Comparison of ENCODE assay signal across 12 mouse cellular contexts in genomic region chr15:79893824-79894123, GRCm38 (mm10). TPM values are rescaled to one million over a fixed set of nuclear protein-coding genes. Genes with fewer than 3 reads are reported as not detected.
DNase-seq lines count a peak whose midpoint lies in the region; ATAC-seq and TF ChIP-seq lines count a peak whose summit lies in the region.
"Had no signal": no experiment of that assay in that cellular context is flagged by ENCODE, and none has a peak within 500 bp of the region (broad histone marks: within the 10 kb centered on the region; RNA-seq: fewer than 3 reads in every experiment).

No protein-coding gene starts in this region.

- H3K9ac ChIP-seq in heart, postnatal 0 days (replicated peaks; ENCODE audit: low read depth, low read length) = no peak overlapping the region
- peak overlapping the region; percentile 87 for H3K9ac ChIP-seq in liver, embryonic 13.5 days
- H3K9ac ChIP-seq in neural tube, embryonic 15.5 days (replicated peaks) = no peak overlapping the region

- peak overlapping the region; percentile 91 for H3K4me2 ChIP-seq in heart, postnatal 0 days (ENCODE audit: low read depth, low read length)
- peak overlapping the region; percentile 95 for H3K4me2 ChIP-seq in liver, embryonic 13.5 days
- H3K4me2 ChIP-seq in neural tube, embryonic 15.5 days = no peak overlapping the region

- H3K4me1 ChIP-seq in heart, postnatal 0 days (ENCODE audit: control insufficient read depth, insufficient read depth) = 0 out of 2 replicates have a peak, but pooled peaks cover 9% of the 10 kb centered on the region
- H3K4me1 ChIP-seq in liver, embryonic 13.5 days (replicated peaks) = peaks cover 67% of the 10 kb centered on the region
- peaks cover 7% of the 10 kb centered on the region for H3K4me1 ChIP-seq in neural tube, embryonic 15.5 days

- H3K4me3 ChIP-seq in heart, postnatal 0 days (ENCODE audit: low read depth, low read length) = peak overlapping the region; percentile 13; the same call in 1 of the 2 replicates
- H3K4me3 ChIP-seq in liver, embryonic 13.5 days (replicated peaks) = peak overlapping the region; percentile 71
- no peak overlapping the region for H3K4me3 ChIP-seq in neural tube, embryonic 15.5 days (replicated peaks)

- no peak for TF ChIP-seq CTCF in heart, postnatal 0 days (IDR thresholded peaks at IDR 0.05; ENCODE audit: low read depth)

- H3K27me3 ChIP-seq in heart, postnatal 0 days (ENCODE audit: control insufficient read depth, insufficient read depth, low read length) = no peaks in the 10 kb centered on the region
- H3K27me3 ChIP-seq in liver, embryonic 13.5 days = no peaks in the 10 kb centered on the region
- H3K27me3 ChIP-seq in neural tube, embryonic 15.5 days (replicated peaks) = no peaks in the 10 kb centered on the region; the same call in 1 of the 2 replicates

- no peaks in the 10 kb centered on the region for H3K9me3 ChIP-seq in heart, postnatal 0 days (replicated peaks; ENCODE audit: control insufficient read depth, low read length)
- no peaks in the 10 kb centered on the region for H3K9me3 ChIP-seq in liver, embryonic 13.5 days (replicated peaks)
- H3K9me3 ChIP-seq in neural tube, embryonic 15.5 days (replicated peaks) = no peaks in the 10 kb centered on the region

- 32% methylated on average over 3 of the region's 3 CpGs for WGBS in heart, postnatal 0 days
- WGBS in liver, embryonic 13.5 days (ENCODE audit: insufficient replicate concordance) = 16% methylated on average over 3 of the region's 3 CpGs
- WGBS in neural tube, embryonic 15.5 days = 79% methylated on average over 3 of the region's 3 CpGs

- no peak for ATAC-seq in heart, postnatal 0 days (ENCODE audit: insufficient read depth, low read depth)
- peak; percentile 77 for ATAC-seq in liver, embryonic 13.5 days (ENCODE audit: low read depth)
- ATAC-seq in neural tube, embryonic 15.5 days (ENCODE audit: low FRiP score) = no peak
- ATAC-seq: forebrain, embryonic 16.5 days had no signal

- TF ChIP-seq EP300 in heart, postnatal 0 days (IDR thresholded peaks at IDR 0.05; ENCODE audit: low read depth) = no peak

- H3K36me3 ChIP-seq in heart, postnatal 0 days (replicated peaks; ENCODE audit: control insufficient read depth, insufficient read depth, low read length) = peaks cover 15% of the 10 kb centered on the region; the same call in 1 of the 2 replicates
- H3K36me3 ChIP-seq in liver, embryonic 13.5 days = peaks cover 22% of the 10 kb centered on the region
- H3K36me3 ChIP-seq in neural tube, embryonic 15.5 days = no peaks in the 10 kb centered on the region

- DNase-seq in heart, postnatal 0 days (ENCODE audit: low spot score) = no peak
- DNase-seq in heart, postnatal 4 days = no peak
- DNase-seq in 416B (ENCODE audit: low read depth) (peak; percentile 68), MN1 (ENCODE audit: low spot score) (peak; percentile 28)
- peak; percentile 69 for DNase-seq in liver, embryonic 13.5 days
- DNase-seq in urinary bladder, adult 18-20 months (ENCODE audit: low spot score in 2 of 2) = no peak
- DNase-seq in right cerebral cortex, adult 2 months (ENCODE audit: low spot score in 2 of 2) = no peak
- DNase-seq: adrenal gland, adult 8-10 months; lung, postnatal 4 days had no signal

- H3K27ac ChIP-seq in heart, postnatal 0 days (ENCODE audit: low read depth) = no peak overlapping the region
- H3K27ac ChIP-seq in liver, embryonic 13.5 days = peak overlapping the region; percentile 90
- H3K27ac ChIP-seq in neural tube, embryonic 15.5 days (replicated peaks) = no peak overlapping the region

RNA-seq across cellular contexts. Expression of gene Apobec3, which starts 2.3 kb away (rescaled TPM):
- total RNA-seq in heart, postnatal 0 days (2014; rRNA removed; ENCODE audit: low replicate concordance) = 2.3 and 5.1 TPM in 2 replicates
- 6.3 and 6.6 TPM in 2 replicates for polyA plus RNA-seq in heart, postnatal 0 days (2015; fragmentation: Nextera tagmentation; extraction: Ambion mirVana)
- total RNA-seq in heart, postnatal 4 days (2021) = 10 to 100 TPM in 1 of 2 experiments, 1 to 10 TPM in 1; 8.7 to 10.1 TPM
- 41.7 and 53.3 TPM in 2 replicates for polyA plus RNA-seq in liver, embryonic 13.5 days (2015; fragmentation: Nextera tagmentation; extraction: Ambion mirVana)
- 4.8 and 44.4 TPM in 2 replicates for polyA plus RNA-seq in neural tube, embryonic 15.5 days (2015; fragmentation: Nextera tagmentation; extraction: Ambion mirVana)

RNA-seq across cellular contexts. Expression of gene Cbx6, which starts 59.3 kb away (rescaled TPM):
- 47.3 and 51.8 TPM in 2 replicates for total RNA-seq in heart, postnatal 0 days (2014; rRNA removed; ENCODE audit: low replicate concordance)
- polyA plus RNA-seq in heart, postnatal 0 days (2015; fragmentation: Nextera tagmentation; extraction: Ambion mirVana) = 24.9 and 25.6 TPM in 2 replicates
- total RNA-seq in heart, postnatal 4 days (2021) = 10 to 100 TPM; 53.1 to 57.5 TPM
- 9.7 and 10.2 TPM in 2 replicates for polyA plus RNA-seq in liver, embryonic 13.5 days (2015; fragmentation: Nextera tagmentation; extraction: Ambion mirVana)
- 53.1 and 64.3 TPM in 2 replicates for polyA plus RNA-seq in neural tube, embryonic 15.5 days (2015; fragmentation: Nextera tagmentation; extraction: Ambion mirVana)

RNA-seq across cellular contexts. Expression of gene Npcd, which starts 59.7 kb away (rescaled TPM):
- total RNA-seq in heart, postnatal 0 days (2014; rRNA removed; ENCODE audit: low replicate concordance) = 1.9 and 8.7 TPM in 2 replicates
- not detected in 2 replicates for polyA plus RNA-seq in heart, postnatal 0 days (2015; fragmentation: Nextera tagmentation; extraction: Ambion mirVana)
- 1 to 10 TPM; 1.3 to 1.5 TPM for total RNA-seq in heart, postnatal 4 days (2021)
- not detected in 2 replicates for polyA plus RNA-seq in liver, embryonic 13.5 days (2015; fragmentation: Nextera tagmentation; extraction: Ambion mirVana)
- 0.42 and 0.72 TPM in 2 replicates for polyA plus RNA-seq in neural tube, embryonic 15.5 days (2015; fragmentation: Nextera tagmentation; extraction: Ambion mirVana)
- total RNA-seq: common myeloid progenitor, adult 5-6 weeks had no signal
- polyA plus RNA-seq: forebrain, embryonic 16.5 days had no signal

Comparison
In these comparisons a context has a peak if more than half of its experiments do, and no peak if none do; other contexts are left out.
1. DNase-seq: peak in 416B (single experiment), MN1 (single experiment) and liver, embryonic 13.5 days (single experiment); none in heart, postnatal 0 days (single experiment), heart, postnatal 4 days (single experiment), urinary bladder, adult 18-20 months (0 of 2) and right cerebral cortex, adult 2 months (0 of 2).